Mouse (Mus musculus): Measurements from ENCODE around the gene Rab4a. TPM values are rescaled to one million over a fixed set of nuclear protein-coding genes. Genes with fewer than 3 reads are reported as not detected.
"Not testable (repeated sequence)": the region's sequence is repeated elsewhere in the genome, so short reads cannot be mapped to it uniquely, and the experiment has no call there.

Gene Rab4a
- polyA plus RNA-seq, 1 experiment from 2014 or later = 104 TPM

GRCm38 (mm10) chr8:123805209-123805717 lies 522 bp upstream of the Rab4a start:
- 20% methylated on average over 15 of the region's 15 CpGs for WGBS
- H3K4me3 ChIP-seq (ENCODE audit: low read depth, low read length) = peak overlapping the region; percentile 93
- peaks cover 3% of the 10 kb centered on the region; the same call in 1 of the 2 replicates for H3K36me3 ChIP-seq (ENCODE audit: control insufficient read depth, insufficient read depth)
- peaks cover 9% of the 10 kb centered on the region for H3K4me1 ChIP-seq (replicated peaks; ENCODE audit: control insufficient read depth, insufficient read depth, low read length)
- peak overlapping the region; percentile 96 for H3K27ac ChIP-seq (ENCODE audit: low read depth, low read length)
- H3K9me3 ChIP-seq (ENCODE audit: control insufficient read depth) = no peaks in the 10 kb centered on the region
- ATAC-seq = peak; percentile 30
- H3K9ac ChIP-seq (ENCODE audit: low read depth, low read length) = peak overlapping the region; percentile 95
- H3K27me3 ChIP-seq (replicated peaks; ENCODE audit: control insufficient read depth, insufficient read depth, low read length) = no peaks in the 10 kb centered on the region
- TF ChIP-seq CTCF (IDR thresholded peaks at IDR 0.05; ENCODE audit: low read depth) = no peak
- H3K4me2 ChIP-seq (replicated peaks; ENCODE audit: low read depth) = peak overlapping the region; percentile 84

DNA sequence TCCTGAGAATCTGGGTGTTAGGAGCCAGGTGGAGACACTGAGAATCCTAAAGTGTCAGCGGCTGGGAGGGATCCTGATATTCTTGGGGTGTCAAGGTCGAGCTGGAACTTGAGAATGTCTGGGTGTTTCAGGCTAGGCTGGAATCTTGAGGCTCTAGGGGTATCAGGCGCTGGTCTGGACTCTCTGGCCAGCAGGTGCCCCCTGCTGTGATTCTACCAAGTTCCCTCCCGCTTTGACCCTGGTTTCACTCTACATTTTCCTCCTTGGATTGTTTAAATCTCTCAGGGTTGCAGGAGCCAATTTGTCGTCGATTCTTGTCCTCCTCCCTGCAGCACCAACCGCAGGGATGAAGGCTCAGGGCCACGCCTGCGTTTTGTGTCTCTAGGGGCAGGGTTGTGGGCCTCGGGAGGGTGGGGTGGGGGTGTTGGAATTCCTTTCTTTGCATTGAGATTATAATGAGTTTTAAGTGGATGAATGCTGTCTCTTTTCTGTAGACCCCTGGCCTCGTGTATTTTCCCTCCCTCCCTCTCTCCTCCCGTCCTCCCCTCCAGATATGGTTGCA lies 670 bp downstream of the Rab4a start:
- WGBS = 6% methylated on average over 12 of the region's 12 CpGs
- H3K4me2 ChIP-seq (replicated peaks; ENCODE audit: low read depth) = peak overlapping the region; percentile 84
- H3K27me3 ChIP-seq (replicated peaks; ENCODE audit: control insufficient read depth, insufficient read depth, low read length) = no peaks in the 10 kb centered on the region
- peak overlapping the region; percentile 96 for H3K27ac ChIP-seq (ENCODE audit: low read depth, low read length)
- peak overlapping the region; percentile 95 for H3K9ac ChIP-seq (ENCODE audit: low read depth, low read length)
- peaks cover 4% of the 10 kb centered on the region; the same call in 1 of the 2 replicates for H3K36me3 ChIP-seq (ENCODE audit: control insufficient read depth, insufficient read depth)
- TF ChIP-seq CTCF (IDR thresholded peaks at IDR 0.05; ENCODE audit: low read depth) = 0 out of 2 replicates have a peak, but pooled peaks have one; percentile 9
- ATAC-seq = no peak
- peak overlapping the region; percentile 93 for H3K4me3 ChIP-seq (ENCODE audit: low read depth, low read length)
- no peaks in the 10 kb centered on the region for H3K9me3 ChIP-seq (ENCODE audit: control insufficient read depth)
- peaks cover 9% of the 10 kb centered on the region for H3K4me1 ChIP-seq (replicated peaks; ENCODE audit: control insufficient read depth, insufficient read depth, low read length)

DNA sequence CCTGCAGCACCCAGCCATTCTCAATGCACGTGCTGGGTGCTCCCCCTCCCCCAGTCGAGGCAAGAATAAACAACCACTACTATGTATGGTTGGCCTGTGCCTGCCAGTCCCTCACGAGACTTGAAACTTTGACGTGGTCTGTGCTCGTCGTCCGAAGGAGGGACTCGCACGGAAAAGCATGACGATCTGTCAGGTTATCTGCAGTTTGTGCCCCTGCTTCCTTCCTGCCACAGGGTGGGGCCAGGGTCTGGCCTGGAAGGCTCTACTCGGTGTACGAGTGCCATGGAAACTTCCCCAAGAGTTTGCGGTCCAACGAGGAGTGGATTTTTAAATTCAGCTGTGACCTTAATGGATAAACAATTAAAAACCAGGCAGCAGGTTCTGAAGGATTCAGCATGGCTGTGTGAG lies 1.2 kb downstream of the Rab4a start:
- peak; percentile 36; the same call in 1 of the 2 replicates for TF ChIP-seq CTCF (IDR thresholded peaks at IDR 0.05; ENCODE audit: low read depth)
- no peaks in the 10 kb centered on the region for H3K27me3 ChIP-seq (replicated peaks; ENCODE audit: control insufficient read depth, insufficient read depth, low read length)
- ATAC-seq = peak; percentile 42
- H3K9me3 ChIP-seq (ENCODE audit: control insufficient read depth) = no peaks in the 10 kb centered on the region
- H3K4me1 ChIP-seq (replicated peaks; ENCODE audit: control insufficient read depth, insufficient read depth, low read length) = peaks cover 9% of the 10 kb centered on the region
- peaks cover 4% of the 10 kb centered on the region; the same call in 1 of the 2 replicates for H3K36me3 ChIP-seq (ENCODE audit: control insufficient read depth, insufficient read depth)
- H3K9ac ChIP-seq (ENCODE audit: low read depth, low read length) = peak overlapping the region; percentile 95
- peak overlapping the region; percentile 84 for H3K4me2 ChIP-seq (replicated peaks; ENCODE audit: low read depth)
- peak overlapping the region; percentile 93 for H3K4me3 ChIP-seq (ENCODE audit: low read depth, low read length)
- 3% methylated on average over 14 of the region's 14 CpGs for WGBS
- peak overlapping the region; percentile 96 for H3K27ac ChIP-seq (ENCODE audit: low read depth, low read length)

GRCm38 (mm10) chr8:123807852-123808573 lies 2.2 kb downstream of the Rab4a start:
- Histone ChIP-seq H3K4me1 (replicated peaks; ENCODE audit: control insufficient read depth, insufficient read depth, low read length) (peaks cover 11% of the 10 kb centered on the region), H3K9me3 (ENCODE audit: control insufficient read depth) (no peaks in the 10 kb centered on the region), H3K4me2 (replicated peaks; ENCODE audit: low read depth) (peak overlapping the region; percentile 84), H3K36me3 (ENCODE audit: control insufficient read depth, insufficient read depth) (peaks cover 4% of the 10 kb centered on the region; the same call in 1 of the 2 replicates), H3K4me3 (ENCODE audit: low read depth, low read length) (peak overlapping the region; percentile 93; the same call in 1 of the 2 replicates), H3K9ac (ENCODE audit: low read depth, low read length) (0 out of 2 replicates have a peak overlapping the region, but pooled peaks have one; percentile 95), H3K27ac (ENCODE audit: low read depth, low read length) (peak overlapping the region; percentile 96; the same call in 1 of the 2 replicates), H3K27me3 (replicated peaks; ENCODE audit: control insufficient read depth, insufficient read depth, low read length) (no peaks in the 10 kb centered on the region)
- TF ChIP-seq CTCF (IDR thresholded peaks at IDR 0.05; ENCODE audit: low read depth) = no peak
- 55% methylated on average over 6 of the region's 6 CpGs for WGBS
- no peak for ATAC-seq

GRCm38 (mm10) chr8:123808671-123809070 lies 2.9 kb downstream of the Rab4a start:
- H3K4me1 ChIP-seq (replicated peaks; ENCODE audit: control insufficient read depth, insufficient read depth, low read length) = peaks cover 11% of the 10 kb centered on the region
- no peak overlapping the region; the same call in none of the 2 replicates for H3K27ac ChIP-seq (ENCODE audit: low read depth, low read length)
- no peak overlapping the region for H3K4me3 ChIP-seq (ENCODE audit: low read depth, low read length)
- H3K4me2 ChIP-seq (replicated peaks; ENCODE audit: low read depth) = no peak overlapping the region
- H3K36me3 ChIP-seq (ENCODE audit: control insufficient read depth, insufficient read depth) = peaks cover 4% of the 10 kb centered on the region; the same call in 1 of the 2 replicates
- ATAC-seq = no peak
- no peak for TF ChIP-seq CTCF (IDR thresholded peaks at IDR 0.05; ENCODE audit: low read depth)
- no peaks in the 10 kb centered on the region for H3K27me3 ChIP-seq (replicated peaks; ENCODE audit: control insufficient read depth, insufficient read depth, low read length)
- H3K9me3 ChIP-seq (ENCODE audit: control insufficient read depth) = no peaks in the 10 kb centered on the region
- H3K9ac ChIP-seq (ENCODE audit: low read depth, low read length) = no peak overlapping the region
- WGBS = 79% methylated on average over 7 of the region's 7 CpGs

DNA sequence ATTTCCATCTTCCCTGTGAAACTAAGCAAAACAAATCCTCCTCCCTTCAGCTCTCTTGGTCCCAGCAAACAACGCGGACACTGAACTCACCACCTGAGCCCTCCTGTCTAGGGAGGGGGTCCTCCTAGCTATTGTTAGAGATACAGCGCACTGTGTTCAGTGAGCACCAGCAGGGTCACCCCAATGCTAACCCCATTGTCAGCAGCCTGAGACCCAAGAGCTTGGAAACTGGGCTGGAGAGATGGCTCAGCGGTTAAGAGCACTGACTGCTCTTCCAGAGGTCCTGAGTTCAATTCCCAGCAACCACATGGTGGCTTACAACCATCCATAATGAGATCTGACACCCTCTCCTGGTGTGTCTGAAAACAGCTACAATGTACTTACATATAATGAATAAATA lies 3.6 kb downstream of the Rab4a start:
- not testable (repeated sequence) for H3K36me3 ChIP-seq (ENCODE audit: control insufficient read depth, insufficient read depth); H3K27me3 ChIP-seq (replicated peaks; ENCODE audit: control insufficient read depth, insufficient read depth, low read length); ATAC-seq; H3K4me3 ChIP-seq (ENCODE audit: low read depth, low read length); H3K4me2 ChIP-seq (replicated peaks; ENCODE audit: low read depth); H3K9me3 ChIP-seq (ENCODE audit: control insufficient read depth); H3K9ac ChIP-seq (ENCODE audit: low read depth, low read length); H3K27ac ChIP-seq (ENCODE audit: low read depth, low read length)
- peaks cover 11% of the 10 kb centered on the region for H3K4me1 ChIP-seq (replicated peaks; ENCODE audit: control insufficient read depth, insufficient read depth, low read length)
- 93% methylated on average over 4 of the region's 4 CpGs for WGBS
